Mouse (Mus musculus) kidney, postnatal 25 days (tissue): Measurements from ENCODE around the gene Irgc1.
A peak's percentile ranks its signal among the peaks of the same experiment; 100 is the strongest.
"Not testable (repeated sequence)": the region's sequence is repeated elsewhere in the genome, so short reads cannot be mapped to it uniquely, and the experiment has no call there.

Source experiments
- DNase-seq, 2 experiments: peaks; one replicate each; pipeline ENCODE4 v3.0.0; 2021; ENCODE audit warnings: mixed read lengths in 2 of 2

Gene Irgc1

GRCm38 (mm10) chr7:24451855-24452311 lies at the start of gene Irgc1:
TSS of gene Irgc1 (minus strand) at chr7:24452297.
- DNase-seq = no peak

DNA sequence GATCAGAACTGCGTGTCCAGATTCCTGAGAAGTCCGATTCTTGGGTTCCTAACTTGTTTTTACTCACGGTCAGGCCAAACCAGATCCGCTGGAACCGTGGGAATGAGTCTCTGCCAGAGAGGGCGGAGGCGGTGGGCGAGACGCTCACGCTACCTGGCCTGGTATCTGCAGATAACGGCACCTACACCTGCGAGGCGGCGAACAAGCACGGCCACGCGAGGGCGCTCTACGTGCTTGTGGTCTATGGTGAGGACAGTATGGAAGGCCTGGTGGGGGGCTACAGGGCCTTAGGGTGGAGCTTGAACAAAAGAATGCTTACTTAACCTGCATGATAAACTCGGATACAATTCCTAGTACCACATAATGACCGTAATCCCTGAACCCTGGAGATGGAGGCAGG lies 49.4 kb upstream of the Irgc1 start:
- peak in 1 of 2 experiments; percentile 37 for DNase-seq

- peak in 1 of 2 experiments; percentile 45 for DNase-seq
Observed at GRCm38 (mm10) chr7:24500929-24501328, 48.8 kb upstream of the Irgc1 start.

GRCm38 (mm10) chr7:24499856-24500577 lies 47.9 kb upstream of the Irgc1 start:
- peak; percentile 32 to 63 for DNase-seq

- no peak for DNase-seq
Observed at GRCm38 (mm10) chr7:24488303-24488702, 36.2 kb upstream of the Irgc1 start.

- no peak for DNase-seq
Observed at GRCm38 (mm10) chr7:24487403-24487802, 35.3 kb upstream of the Irgc1 start.

- DNase-seq = no peak
Observed at GRCm38 (mm10) chr7:24486654-24487130, 34.6 kb upstream of the Irgc1 start.

DNA sequence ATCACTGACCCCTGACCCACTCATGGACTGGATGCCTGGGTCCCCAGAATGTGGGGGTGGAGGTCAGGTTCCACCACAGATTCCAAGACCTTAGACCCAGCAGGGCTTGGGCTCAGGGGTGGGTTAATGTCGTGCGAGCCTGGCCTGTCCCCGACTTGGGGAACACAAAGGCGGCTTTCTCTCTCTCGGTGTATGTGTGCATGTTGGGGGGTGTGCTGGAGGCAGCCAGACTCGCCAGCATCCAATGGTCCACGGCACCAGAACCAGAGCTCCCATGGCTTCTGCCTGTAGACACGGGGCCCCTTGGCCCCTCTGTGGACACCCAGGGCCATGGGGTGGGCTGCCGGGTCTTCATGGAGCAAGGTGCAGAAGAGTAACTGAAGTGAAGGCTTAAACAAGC lies 33.4 kb upstream of the Irgc1 start:
- no peak for DNase-seq

DNA sequence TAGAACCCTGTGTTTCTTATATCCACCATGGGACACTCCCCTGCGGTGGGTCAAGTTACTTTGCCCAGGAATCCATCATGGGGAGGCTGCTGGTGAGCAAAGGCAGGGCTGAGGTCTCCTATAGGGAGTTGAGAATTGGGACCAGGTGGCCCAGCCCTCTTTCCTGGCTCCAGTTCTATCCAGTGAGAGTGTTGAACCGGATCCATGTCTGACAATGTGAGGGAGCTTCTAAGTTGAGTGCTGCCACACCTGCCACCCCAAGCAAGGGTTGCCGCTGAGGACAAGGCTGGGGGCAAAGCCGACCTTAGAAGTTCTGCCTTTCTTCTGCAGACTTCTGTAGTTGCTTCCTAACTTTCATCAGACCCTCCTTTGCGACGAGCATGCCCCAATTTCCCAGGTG lies 31.2 kb upstream of the Irgc1 start:
- DNase-seq = not testable (repeated sequence)

DNA sequence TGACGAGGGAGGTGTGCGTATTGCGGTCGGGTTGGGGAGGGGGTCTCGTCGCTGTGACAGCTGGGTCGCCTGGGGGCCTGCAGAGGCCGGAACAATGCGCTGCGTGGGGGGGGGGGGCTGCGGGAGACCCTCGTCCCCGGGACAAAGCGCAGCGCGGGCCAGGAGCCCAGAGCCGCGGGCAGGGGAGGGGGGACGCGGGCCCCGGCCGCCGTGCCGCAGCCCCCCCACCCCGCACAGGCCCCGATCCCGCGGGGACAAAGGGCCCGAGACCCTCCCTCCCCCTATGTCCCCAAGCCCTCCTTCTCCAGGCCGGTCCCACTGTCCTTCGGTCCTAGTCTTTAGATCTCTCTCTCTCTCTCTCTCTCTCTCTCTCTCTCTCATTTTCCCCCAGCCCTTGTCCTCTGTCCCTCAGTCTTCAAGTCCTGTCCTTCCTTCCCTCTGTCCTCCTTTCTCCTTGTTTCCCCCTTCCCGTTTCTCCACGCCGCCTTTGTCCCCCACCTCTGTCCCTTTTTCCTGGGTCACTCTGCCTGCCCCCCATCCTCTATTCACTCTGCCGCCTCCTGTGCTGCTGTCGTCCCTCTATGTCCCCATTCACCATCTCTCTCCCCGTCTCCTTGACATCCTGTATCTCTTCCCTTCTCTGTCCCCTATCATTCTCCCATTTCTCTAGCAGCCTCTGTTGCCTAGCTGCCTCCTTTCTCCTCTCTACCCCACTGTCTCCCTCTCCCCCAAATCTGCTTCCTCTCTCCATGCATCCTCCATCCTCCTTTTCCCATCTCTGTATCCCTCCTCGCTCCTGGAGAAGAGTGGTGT lies 30.3 kb upstream of the Irgc1 start:
- no peak for DNase-seq

DNA sequence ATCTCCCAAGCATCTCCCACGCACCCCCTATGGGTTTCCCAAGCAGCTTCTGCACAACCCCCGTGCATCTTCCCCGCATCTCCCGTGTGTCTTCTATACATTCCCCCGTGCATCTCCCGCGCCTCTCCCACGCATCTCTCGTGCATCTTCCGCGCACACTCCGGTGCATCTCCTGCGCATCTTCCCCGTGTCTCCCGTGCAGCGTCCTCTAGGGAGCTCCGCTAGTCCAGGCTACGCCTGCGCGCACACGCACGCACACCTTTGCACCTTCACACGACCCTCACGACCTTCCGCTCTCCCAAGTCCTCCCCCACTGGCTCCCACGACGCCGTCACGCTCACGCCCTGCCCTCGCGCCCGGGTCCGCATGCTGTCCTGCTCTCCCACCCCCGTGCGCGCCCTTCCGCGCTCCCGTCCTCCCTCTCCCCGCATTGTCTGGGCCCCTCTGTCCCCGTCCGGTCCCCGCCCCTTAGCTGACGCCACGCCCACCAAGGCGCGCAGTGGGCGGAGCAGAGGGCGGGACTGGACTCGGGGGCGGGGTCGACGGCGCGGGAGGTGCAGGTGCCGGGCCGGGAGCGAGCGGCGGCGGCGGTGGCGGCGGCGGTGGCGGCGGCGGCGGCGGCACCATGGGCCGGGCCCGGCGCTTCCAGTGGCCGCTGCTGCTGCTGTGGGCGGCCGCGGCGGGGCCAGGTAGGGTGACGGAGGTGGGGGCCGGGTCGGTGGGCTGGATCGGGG lies 29.5 kb upstream of the Irgc1 start, which contains the start of gene Cadm4:
Gene Cadm4, plus strand, starts transcription at position 550 of the 734 bp plus-strand sequence.
- peak; percentile 83 to 89 for DNase-seq

GRCm38 (mm10) chr7:24480986-24481473 lies 28.9 kb upstream of the Irgc1 start:
- DNase-seq = no peak

DNA sequence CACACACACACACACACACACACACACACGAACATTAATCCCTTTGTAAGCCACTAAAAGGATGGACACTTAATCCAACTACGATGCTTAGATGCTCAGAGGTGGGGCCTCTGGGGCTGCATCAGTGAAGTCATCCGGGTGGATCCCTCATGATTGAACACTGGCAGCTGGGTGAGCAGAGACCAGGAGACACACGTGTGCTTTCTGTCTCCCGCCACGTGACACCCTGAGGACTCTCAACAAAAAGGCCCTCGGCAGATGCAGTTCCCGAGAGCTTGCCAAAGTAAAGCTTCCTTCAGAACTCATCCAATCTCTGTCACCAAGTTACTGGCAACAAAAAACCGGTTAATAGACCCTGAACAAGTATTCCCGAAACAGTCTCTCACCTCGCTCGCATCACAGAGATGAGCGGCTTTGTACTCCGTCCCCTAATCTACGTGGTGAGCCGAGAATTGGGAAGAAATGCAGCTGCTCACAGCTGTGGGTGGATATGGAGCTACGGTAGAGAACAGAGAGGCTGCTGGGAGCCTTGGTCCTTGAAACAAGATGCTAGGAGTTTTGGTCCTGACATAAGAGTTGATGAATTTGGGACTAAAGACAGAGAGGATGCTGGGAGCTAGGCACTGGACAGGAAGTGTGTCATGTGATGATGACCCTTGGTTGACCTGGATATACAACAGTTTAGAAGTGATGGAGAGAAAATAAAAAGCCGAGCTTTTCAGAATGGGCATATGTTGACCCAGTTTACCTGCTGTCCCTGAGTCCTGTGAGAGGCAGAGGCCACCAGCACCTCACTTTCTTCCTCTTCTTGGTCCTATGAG lies 28.2 kb upstream of the Irgc1 start:
- DNase-seq = no peak

GRCm38 (mm10) chr7:24479685-24480084 lies 27.6 kb upstream of the Irgc1 start:
- no peak for DNase-seq

DNA sequence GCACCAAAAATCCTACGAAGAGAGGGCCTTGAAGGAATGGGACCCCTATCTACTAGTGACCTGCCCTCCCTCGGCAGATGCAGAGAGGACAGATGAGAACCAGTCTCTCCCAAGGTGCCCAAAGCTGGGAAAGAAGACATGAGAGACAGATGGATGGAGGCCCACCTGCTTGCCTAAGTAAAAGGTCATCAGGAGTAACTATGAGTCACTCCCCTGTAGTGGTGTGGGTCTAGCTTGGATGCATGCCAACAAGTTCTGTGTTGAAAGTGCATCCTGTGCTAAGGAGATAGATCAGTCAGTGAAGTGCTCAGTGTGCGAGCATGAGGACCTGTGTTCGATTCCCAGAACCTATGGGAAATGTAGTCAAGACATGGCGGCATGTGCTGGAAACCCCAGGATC lies 26.8 kb upstream of the Irgc1 start:
- no peak for DNase-seq

GRCm38 (mm10) chr7:24476856-24477255 lies 24.8 kb upstream of the Irgc1 start:
- DNase-seq = no peak

- DNase-seq = no peak
Observed at GRCm38 (mm10) chr7:24476338-24476737, 24.2 kb upstream of the Irgc1 start.

GRCm38 (mm10) chr7:24474811-24475506 lies 22.9 kb upstream of the Irgc1 start:
- peak; percentile 32 to 64 for DNase-seq

DNA sequence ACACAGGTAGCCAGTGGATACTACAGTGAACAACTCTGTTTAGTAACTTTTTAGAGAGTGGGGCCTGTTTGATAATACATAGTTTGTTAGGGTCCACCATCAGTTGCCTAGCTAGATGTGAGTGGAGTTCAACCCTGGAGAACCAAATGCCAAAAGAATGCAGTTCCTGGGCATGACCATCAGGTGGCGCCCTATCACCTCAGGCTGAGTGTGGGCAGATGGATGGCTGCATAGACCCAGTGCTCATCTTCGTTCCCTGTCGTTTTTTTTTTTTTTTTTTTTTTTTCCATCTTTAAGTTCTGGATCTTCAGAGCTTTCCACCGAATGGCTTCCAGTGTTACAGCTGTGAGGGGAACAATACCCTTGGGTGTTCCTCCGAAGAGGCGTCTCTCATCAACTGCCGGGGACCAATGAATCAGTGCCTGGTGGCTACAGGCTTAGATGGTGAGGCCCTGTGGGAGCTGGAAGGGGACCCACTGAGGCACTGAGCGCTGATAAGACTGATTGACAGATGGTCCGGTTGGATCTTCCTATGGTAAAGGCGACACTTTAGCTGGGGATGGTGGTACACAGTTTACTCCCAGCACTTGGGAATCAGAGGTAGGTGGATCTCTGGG lies 21.9 kb upstream of the Irgc1 start:
- DNase-seq = peak; percentile 63 to 67

DNA sequence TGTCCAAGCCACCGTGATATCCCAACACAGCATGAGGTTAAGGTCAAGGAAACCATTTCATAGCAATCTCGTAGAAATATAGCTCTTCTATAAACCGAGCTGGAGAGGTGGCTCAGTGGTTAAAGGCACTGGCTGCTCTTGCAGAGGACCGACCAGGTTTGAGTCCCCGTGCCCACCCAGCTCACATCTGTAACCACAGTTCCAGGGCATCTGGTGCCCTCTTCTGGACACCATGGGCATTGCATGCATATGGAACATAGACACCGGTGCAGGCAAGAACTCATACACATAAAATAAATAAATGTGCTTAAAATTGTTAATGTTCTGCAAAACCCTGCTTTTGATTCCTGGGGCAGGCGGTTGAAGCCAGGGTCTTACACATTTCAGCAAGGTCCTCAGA lies 20.8 kb upstream of the Irgc1 start:
- peak in 1 of 2 experiments; percentile 56 for DNase-seq

DNA sequence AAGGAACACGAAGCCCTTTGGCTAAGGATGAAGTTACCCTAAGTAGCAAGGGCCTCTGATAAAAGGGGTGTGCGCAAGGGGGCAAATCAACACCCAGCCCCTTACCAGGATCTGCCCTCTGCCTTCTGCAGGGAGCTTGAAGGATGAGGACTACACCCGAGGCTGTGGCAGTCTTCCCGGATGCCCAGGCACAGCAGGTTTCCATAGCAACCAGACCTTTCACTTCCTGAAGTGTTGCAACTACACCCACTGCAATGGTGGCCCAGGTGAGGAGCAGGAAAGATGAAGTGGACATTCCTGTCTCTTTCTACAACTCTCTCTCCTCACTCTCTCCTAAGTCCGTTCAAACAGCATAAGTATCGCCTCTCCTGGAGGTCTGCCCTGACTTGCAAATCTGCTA lies 20.3 kb upstream of the Irgc1 start:
- no peak for DNase-seq
